Mouse (Mus musculus): ENCODE data around the gene Gm16181.

Gene Gm16181

GRCm38 (mm10) chr17:35220156-35220952 lies at the start of gene Gm16181:
Gene Gm16181 (plus strand): TSS chr17:35220834.
- DNase-seq (ENCODE audit: low read depth, low spot score) = no peak

GRCm38 (mm10) chr17:35172445-35173234 lies 48.0 kb upstream of the Gm16181 start:
- DNase-seq (ENCODE audit: low read depth, low spot score) = no peak

GRCm38 (mm10) chr17:35173329-35173728 lies 47.3 kb upstream of the Gm16181 start:
- no peak for DNase-seq (ENCODE audit: low read depth, low spot score)

- DNase-seq (ENCODE audit: low read depth, low spot score) = no peak
These were observed 46.2 kb upstream of the Gm16181 start for GRCm38 (mm10) chr17:35174201-35174977.

- DNase-seq (ENCODE audit: low read depth, low spot score) = no peak
These were observed 45.3 kb upstream of the Gm16181 start for GRCm38 (mm10) chr17:35175382-35175781.

GRCm38 (mm10) chr17:35175968-35176367 lies 44.7 kb upstream of the Gm16181 start, which contains the start of gene Aif1:
Gene Aif1 (minus strand): TSS chr17:35176068.
- no peak for DNase-seq (ENCODE audit: low read depth, low spot score)

- DNase-seq (ENCODE audit: low read depth, low spot score) = no peak
These were observed 42.1 kb upstream of the Gm16181 start for GRCm38 (mm10) chr17:35178528-35178927.

- DNase-seq (ENCODE audit: low read depth, low spot score) = no peak
These were observed 40.5 kb upstream of the Gm16181 start for GRCm38 (mm10) chr17:35180093-35180492.

- no peak for DNase-seq (ENCODE audit: low read depth, low spot score)
These were observed 34.7 kb upstream of the Gm16181 start for GRCm38 (mm10) chr17:35185639-35186611.

- DNase-seq (ENCODE audit: low read depth, low spot score) = no peak
These were observed 34.0 kb upstream of the Gm16181 start for GRCm38 (mm10) chr17:35186681-35187080.

- DNase-seq (ENCODE audit: low read depth, low spot score) = no peak
These were observed 33.3 kb upstream of the Gm16181 start for GRCm38 (mm10) chr17:35187345-35187744.

GRCm38 (mm10) chr17:35187959-35188610 lies 32.5 kb upstream of the Gm16181 start, which contains the start of gene Lst1:
Gene Lst1 (minus strand): TSS chr17:35188439.
- DNase-seq (ENCODE audit: low read depth, low spot score) = no peak

- DNase-seq (ENCODE audit: low read depth, low spot score) = no peak
These were observed 31.4 kb upstream of the Gm16181 start for GRCm38 (mm10) chr17:35189186-35189585.

GRCm38 (mm10) chr17:35190096-35190495 lies 30.5 kb upstream of the Gm16181 start:
- DNase-seq (ENCODE audit: low read depth, low spot score) = no peak

GRCm38 (mm10) chr17:35191723-35192122 lies 28.9 kb upstream of the Gm16181 start:
- DNase-seq (ENCODE audit: low read depth, low spot score) = no peak

GRCm38 (mm10) chr17:35192924-35193323 lies 27.7 kb upstream of the Gm16181 start:
- no peak for DNase-seq (ENCODE audit: low read depth, low spot score)

- no peak for DNase-seq (ENCODE audit: low read depth, low spot score)
These were observed 26.5 kb upstream of the Gm16181 start, which contains the start of gene Ltb for GRCm38 (mm10) chr17:35193881-35194843. Gene Ltb (plus strand): TSS chr17:35194439.

GRCm38 (mm10) chr17:35194844-35195630 lies 25.6 kb upstream of the Gm16181 start:
- DNase-seq (ENCODE audit: low read depth, low spot score) = no peak
